Mouse (Mus musculus) CD4-positive, CD25-positive, alpha-beta regulatory T cell (primary cell): Measurements from ENCODE around the gene Slc22a7. TPM values are rescaled to one million over a fixed set of nuclear protein-coding genes. Genes with fewer than 3 reads are reported as not detected.

ENCODE experiments used
- polyA plus RNA-seq: library from polyadenylated mRNA; unstranded; fragments of 100-300 nt; shearing (Covaris generic); gene quantifications from one replicate; pipeline ENCODE4 v1.2.1, GENCODE M21; 2017

The Slc22a7 gene
- polyA plus RNA-seq: not detected

DNA sequence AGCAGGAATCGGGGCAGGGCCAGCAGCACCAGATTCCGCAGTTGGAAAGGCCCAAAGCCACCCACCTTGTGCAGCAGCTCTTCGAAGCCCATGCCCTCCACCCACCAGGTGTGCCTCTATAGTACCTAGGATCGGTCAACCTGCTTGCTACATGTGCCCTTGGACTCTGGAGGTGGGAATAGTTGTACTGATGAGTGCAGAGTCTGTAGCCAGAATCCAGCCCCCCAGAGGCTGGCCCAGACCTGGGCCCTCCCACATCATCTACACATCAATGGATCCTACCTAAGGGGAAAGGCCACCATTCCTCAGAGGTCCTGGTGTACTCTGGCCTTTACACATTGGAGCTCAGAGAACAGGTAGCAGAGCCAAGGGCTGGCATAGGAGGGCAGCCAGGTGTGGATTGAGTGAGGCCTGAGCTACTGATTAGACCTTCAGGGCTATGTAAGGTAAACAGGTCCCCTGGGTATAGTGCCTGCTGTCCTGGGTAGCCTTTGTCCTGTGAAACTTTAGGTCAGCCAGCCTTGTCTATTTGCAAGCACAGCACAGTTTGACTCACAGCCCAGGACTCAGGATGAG lies at the start of gene Slc22a7:
Gene Slc22a7 (minus strand): TSS at position 160 of the 576 bp plus-strand sequence.

DNA sequence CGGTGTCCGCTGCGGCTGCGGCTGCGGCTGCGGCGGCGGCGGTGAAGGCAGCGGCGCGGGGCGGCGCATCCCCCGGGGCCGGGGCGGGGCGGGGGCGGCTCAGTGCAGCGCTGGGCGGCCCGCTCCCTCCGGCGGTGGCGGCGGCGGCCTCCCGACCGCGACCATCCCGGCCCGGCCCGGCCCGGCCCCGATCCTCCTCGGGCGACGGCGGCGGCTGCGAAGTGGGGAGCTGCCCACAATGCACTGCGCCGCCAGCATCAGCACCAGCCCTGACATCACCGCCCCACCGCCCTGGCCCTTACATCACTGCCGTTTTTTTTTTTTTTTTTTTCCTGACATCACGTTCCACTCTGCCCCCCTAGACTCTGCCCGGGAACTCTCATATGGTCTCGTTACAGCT lies 49.2 kb upstream of the Slc22a7 start, which contains the start of gene Ttbk1:
Gene Ttbk1 (minus strand): TSS at position 245 of the 400 bp plus-strand sequence.

DNA sequence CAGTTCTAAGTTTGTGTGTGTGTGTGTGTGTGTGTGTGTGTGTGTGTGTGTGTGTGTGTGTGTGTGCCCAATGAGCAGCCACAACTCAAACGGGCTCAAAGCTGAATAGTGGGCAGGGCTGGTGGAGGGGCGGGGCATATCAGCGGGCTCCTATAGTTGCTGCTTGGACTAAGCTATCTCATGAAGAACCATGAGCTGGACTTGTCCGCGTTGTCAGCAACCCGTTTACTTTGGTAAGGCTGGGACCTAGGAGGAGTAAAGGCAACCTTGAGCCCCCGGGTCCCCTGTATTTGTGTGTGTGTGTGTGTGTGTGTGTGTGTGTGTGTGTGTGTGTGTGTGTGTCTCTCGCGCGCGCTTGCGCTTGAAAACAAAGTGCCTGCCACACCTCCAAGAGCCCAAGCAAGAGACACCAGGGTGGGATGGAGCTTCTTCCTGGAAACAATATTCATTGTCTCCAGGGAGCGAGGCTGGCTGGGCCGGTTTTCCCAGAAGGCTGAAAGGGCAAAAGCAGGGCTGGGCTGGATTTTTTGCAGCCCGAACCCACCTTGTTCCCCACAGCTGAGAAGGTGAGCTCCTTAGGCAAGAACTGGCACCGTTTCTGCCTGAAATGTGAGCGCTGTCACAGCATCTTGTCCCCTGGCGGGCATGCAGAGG lies 9.4 kb downstream of the Slc22a7 start, which contains the start of gene Crip3:
Gene Crip3 (plus strand): TSS at position 166 of the 654 bp plus-strand sequence.

DNA sequence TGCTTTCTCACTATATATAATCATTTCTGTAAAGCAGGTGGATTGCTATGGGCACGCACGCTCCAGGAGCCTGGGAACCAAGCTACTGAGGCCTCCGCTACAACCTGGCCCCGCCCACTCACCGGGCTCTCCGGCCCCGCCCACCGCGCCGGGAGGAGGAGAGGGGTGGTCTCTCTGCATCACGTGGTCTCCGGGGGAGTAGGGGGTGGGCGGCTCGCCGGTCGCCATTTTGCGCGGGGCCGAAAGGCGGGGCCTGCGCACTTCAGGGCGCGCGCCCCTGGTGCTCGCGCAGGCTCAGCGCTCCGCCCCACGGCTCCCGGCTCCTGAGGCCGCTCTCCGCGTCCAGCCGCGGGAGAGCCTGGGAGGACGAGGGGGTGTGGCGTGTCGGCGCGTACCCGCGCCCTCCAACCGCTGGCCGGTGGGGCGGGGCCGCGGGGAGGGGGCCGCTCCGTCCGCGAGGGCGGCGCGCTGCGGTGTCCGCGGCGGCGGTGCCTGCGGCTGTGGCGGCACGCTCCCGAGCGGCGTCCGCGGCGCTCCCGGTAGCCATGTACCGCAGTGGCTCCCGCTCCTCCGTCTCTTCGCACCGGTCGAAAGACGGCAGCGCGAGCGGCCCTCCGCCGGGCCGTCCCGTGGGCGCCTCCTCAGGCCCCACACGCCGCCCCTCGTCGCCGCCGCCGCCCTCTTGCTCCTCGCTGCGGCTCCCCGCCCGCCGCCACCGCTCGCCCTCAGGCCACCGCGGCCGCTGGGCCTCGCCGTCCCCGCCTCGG lies 54.8 kb downstream of the Slc22a7 start, which contains the start of gene Zfp318:
Gene Zfp318 (plus strand): TSS at position 438 of the 767 bp plus-strand sequence.

Other genes with a start within 250 kb of the Slc22a7 start
- gene Polh, start 235.8 kb downstream of the Slc22a7 start, polyA plus RNA-seq: 5.2 TPM
- 36.5 TPM for gene Xpo5, start 235.7 kb downstream of the Slc22a7 start, polyA plus RNA-seq
- gene Polr1c, start 190.4 kb downstream of the Slc22a7 start, polyA plus RNA-seq: 54.0 TPM
- 179 TPM for gene Yipf3, start 190.4 kb downstream of the Slc22a7 start, polyA plus RNA-seq
- not detected for gene Lrrc73, start 184.9 kb downstream of the Slc22a7 start, polyA plus RNA-seq
- gene Tjap1, start 155.4 kb downstream of the Slc22a7 start, polyA plus RNA-seq: 29.7 TPM
- not detected for gene Dlk2, start 141.0 kb downstream of the Slc22a7 start, polyA plus RNA-seq
- gene Abcc10, start 110.1 kb downstream of the Slc22a7 start, polyA plus RNA-seq: 7.8 TPM
- 10.8 TPM for gene Zfp318, start 54.7 kb downstream of the Slc22a7 start, polyA plus RNA-seq
- gene Crip3, start 9.5 kb downstream of the Slc22a7 start, polyA plus RNA-seq: not detected
- gene Ttbk1, start 49.2 kb upstream of the Slc22a7 start, polyA plus RNA-seq: 0.14 TPM
- 5.4 TPM for gene Dnph1, start 58.3 kb upstream of the Slc22a7 start, polyA plus RNA-seq
- gene Cul9, start 107.9 kb upstream of the Slc22a7 start, polyA plus RNA-seq: 6.2 TPM
- gene Srf, start 117.7 kb upstream of the Slc22a7 start, polyA plus RNA-seq: 41.4 TPM
- 0.23 TPM for gene Ptk7, start 191.0 kb upstream of the Slc22a7 start, polyA plus RNA-seq
- gene Klc4, start 207.6 kb upstream of the Slc22a7 start, polyA plus RNA-seq: 24.7 TPM
- 42.7 TPM for gene Mrpl2, start 207.8 kb upstream of the Slc22a7 start, polyA plus RNA-seq
- 10.0 TPM for gene Cul7, start 211.9 kb upstream of the Slc22a7 start, polyA plus RNA-seq
- 65.9 TPM for gene Rrp36, start 235.9 kb upstream of the Slc22a7 start, polyA plus RNA-seq
- 149 TPM for gene Mea1, start 240.3 kb upstream of the Slc22a7 start, polyA plus RNA-seq
- gene Klhdc3, start 242.5 kb upstream of the Slc22a7 start, polyA plus RNA-seq: 60.8 TPM